Mouse (Mus musculus): ENCODE measurements around the gene Tigd3. TPM values are rescaled to one million over a fixed set of nuclear protein-coding genes. Genes with fewer than 3 reads are reported as not detected.

The Tigd3 gene
- polyA plus RNA-seq, 1 experiment from 2014 or later, result 10.0 TPM

GRCm38 (mm10) chr19:5843781-5844691 lies 49.9 kb downstream of the Tigd3 start:
- no peak overlapping the region for H3K9ac ChIP-seq (replicated peaks)
- peak overlapping the region; percentile 2; the same call in 1 of the 2 replicates for H3K4me3 ChIP-seq (replicated peaks)
- H3K36me3 ChIP-seq, result no peaks in the 10 kb centered on the region
- H3K27ac ChIP-seq (replicated peaks), result peak overlapping the region; percentile 51; the same call in 1 of the 2 replicates
- WGBS, result 79% methylated on average over 30 of the region's 30 CpGs
- H3K4me1 ChIP-seq, result peaks cover 75% of the 10 kb centered on the region
- peak overlapping the region; percentile 73 for H3K4me2 ChIP-seq
- no peak for ATAC-seq (ENCODE audit: low FRiP score)
- H3K27me3 ChIP-seq (replicated peaks), result no peaks in the 10 kb centered on the region
- no peaks in the 10 kb centered on the region for H3K9me3 ChIP-seq (replicated peaks)

- Histone ChIP-seq H3K4me2 (peak overlapping the region; percentile 73), H3K27me3 (replicated peaks) (no peaks in the 10 kb centered on the region), H3K4me1 (peaks cover 65% of the 10 kb centered on the region), H3K36me3 (no peaks in the 10 kb centered on the region), H3K4me3 (replicated peaks) (peak overlapping the region; percentile 2; the same call in 1 of the 2 replicates), H3K27ac (replicated peaks) (peak overlapping the region; percentile 51; the same call in 1 of the 2 replicates), H3K9me3 (replicated peaks) (no peaks in the 10 kb centered on the region), H3K9ac (replicated peaks) (no peak overlapping the region)
- WGBS, result 50% methylated on average over 9 of the region's 9 CpGs
- ATAC-seq (ENCODE audit: low FRiP score), result no peak
Observed at GRCm38 (mm10) chr19:5842785-5843730, 50.9 kb downstream of the Tigd3 start.

GRCm38 (mm10) chr19:5841999-5842784 lies 51.8 kb downstream of the Tigd3 start:
- Histone ChIP-seq H3K9ac (replicated peaks) (no peak overlapping the region), H3K27ac (replicated peaks) (peak overlapping the region; percentile 51; the same call in 1 of the 2 replicates), H3K27me3 (replicated peaks) (no peaks in the 10 kb centered on the region), H3K36me3 (no peaks in the 10 kb centered on the region), H3K4me2 (peak overlapping the region; percentile 73; the same call in 1 of the 2 replicates), H3K9me3 (replicated peaks) (no peaks in the 10 kb centered on the region), H3K4me3 (replicated peaks) (no peak overlapping the region), H3K4me1 (peaks cover 57% of the 10 kb centered on the region)
- WGBS, result 40% methylated on average over 5 of the region's 5 CpGs
- no peak for ATAC-seq (ENCODE audit: low FRiP score)

- H3K4me2 ChIP-seq, result no peak overlapping the region
- peaks cover 50% of the 10 kb centered on the region for H3K4me1 ChIP-seq
- H3K9me3 ChIP-seq (replicated peaks), result no peaks in the 10 kb centered on the region
- 0 out of 2 replicates have a peak overlapping the region, but pooled peaks have one; percentile 6 for H3K27ac ChIP-seq (replicated peaks)
- no peaks in the 10 kb centered on the region for H3K36me3 ChIP-seq
- WGBS, result 50% methylated on average over 4 of the region's 4 CpGs
- H3K4me3 ChIP-seq (replicated peaks), result no peak overlapping the region
- H3K27me3 ChIP-seq (replicated peaks), result no peaks in the 10 kb centered on the region
- H3K9ac ChIP-seq (replicated peaks), result no peak overlapping the region
- no peak for ATAC-seq (ENCODE audit: low FRiP score)
Observed at GRCm38 (mm10) chr19:5841389-5841946, 52.5 kb downstream of the Tigd3 start.

Other genes with a start within 250 kb of the Tigd3 start
- 19.1 and 21.7 TPM in 2 replicates for gene Sipa1, start 230.4 kb downstream of the Tigd3 start, polyA plus RNA-seq (2015; fragmentation: Nextera tagmentation; extraction: Ambion mirVana)
- 12.7 and 18.3 TPM in 2 replicates for gene Map3k11, start 205.4 kb downstream of the Tigd3 start, polyA plus RNA-seq (2015; fragmentation: Nextera tagmentation; extraction: Ambion mirVana)
- 21.0 and 23.4 TPM in 2 replicates for gene Pcnx3, start 205.2 kb downstream of the Tigd3 start, polyA plus RNA-seq (2015; fragmentation: Nextera tagmentation; extraction: Ambion mirVana)
- gene Kcnk7, start 189.8 kb downstream of the Tigd3 start, polyA plus RNA-seq (2015; fragmentation: Nextera tagmentation; extraction: Ambion mirVana), result 0.35 and 0.45 TPM in 2 replicates
- 15.9 and 18.6 TPM in 2 replicates for gene Ehbp1l1, start 167.8 kb downstream of the Tigd3 start, polyA plus RNA-seq (2015; fragmentation: Nextera tagmentation; extraction: Ambion mirVana)
- 122 and 138 TPM in 2 replicates for gene Fam89b, start 164.5 kb downstream of the Tigd3 start, polyA plus RNA-seq (2015; fragmentation: Nextera tagmentation; extraction: Ambion mirVana)
- gene Ltbp3, start 153.2 kb downstream of the Tigd3 start, polyA plus RNA-seq (2015; fragmentation: Nextera tagmentation; extraction: Ambion mirVana), result 15.6 and 19.1 TPM in 2 replicates
- gene Scyl1, start 122.7 kb downstream of the Tigd3 start, polyA plus RNA-seq (2015; fragmentation: Nextera tagmentation; extraction: Ambion mirVana), result 81.6 and 83.1 TPM in 2 replicates
- 13.8 and 23.4 TPM in 2 replicates for gene Frmd8, start 18.9 kb downstream of the Tigd3 start, polyA plus RNA-seq (2015; fragmentation: Nextera tagmentation; extraction: Ambion mirVana)
- gene Slc25a45, start 16.3 kb downstream of the Tigd3 start, polyA plus RNA-seq (2015; fragmentation: Nextera tagmentation; extraction: Ambion mirVana), result 2.0 and 3.9 TPM in 2 replicates
- 95.7 and 115 TPM in 2 replicates for gene Dpf2, start 18.9 kb upstream of the Tigd3 start, polyA plus RNA-seq (2015; fragmentation: Nextera tagmentation; extraction: Ambion mirVana)
- gene Cdc42ep2, start 30.7 kb upstream of the Tigd3 start, polyA plus RNA-seq (2015; fragmentation: Nextera tagmentation; extraction: Ambion mirVana), result 19.3 and 20.9 TPM in 2 replicates
- gene Pola2, start 70.1 kb upstream of the Tigd3 start, polyA plus RNA-seq (2015; fragmentation: Nextera tagmentation; extraction: Ambion mirVana), result 19.9 and 34.3 TPM in 2 replicates
- gene Slc22a20, start 92.0 kb upstream of the Tigd3 start, polyA plus RNA-seq (2015; fragmentation: Nextera tagmentation; extraction: Ambion mirVana), result not detected in 2 replicates
- gene Capn1, start 121.7 kb upstream of the Tigd3 start, polyA plus RNA-seq (2015; fragmentation: Nextera tagmentation; extraction: Ambion mirVana), result 6.4 and 12.3 TPM in 2 replicates
- gene Syvn1, start 152.4 kb upstream of the Tigd3 start, polyA plus RNA-seq (2015; fragmentation: Nextera tagmentation; extraction: Ambion mirVana), result 31.4 and 34.3 TPM in 2 replicates
- gene Mrpl49, start 163.6 kb upstream of the Tigd3 start, polyA plus RNA-seq (2015; fragmentation: Nextera tagmentation; extraction: Ambion mirVana), result 60.1 and 66.9 TPM in 2 replicates
- gene Fau, start 163.7 kb upstream of the Tigd3 start, polyA plus RNA-seq (2015; fragmentation: Nextera tagmentation; extraction: Ambion mirVana), result 522 and 591 TPM in 2 replicates
- 30.4 and 31.2 TPM in 2 replicates for gene Znhit2, start 167.0 kb upstream of the Tigd3 start, polyA plus RNA-seq (2015; fragmentation: Nextera tagmentation; extraction: Ambion mirVana)
- 51.2 and 61.6 TPM in 2 replicates for gene Tm7sf2, start 174.2 kb upstream of the Tigd3 start, polyA plus RNA-seq (2015; fragmentation: Nextera tagmentation; extraction: Ambion mirVana)
- 80.8 and 83.8 TPM in 2 replicates for gene Vps51, start 183.1 kb upstream of the Tigd3 start, polyA plus RNA-seq (2015; fragmentation: Nextera tagmentation; extraction: Ambion mirVana)
- not detected in 2 replicates for gene Tmem262, start 185.9 kb upstream of the Tigd3 start, polyA plus RNA-seq (2015; fragmentation: Nextera tagmentation; extraction: Ambion mirVana)
- gene Gm28374, start 188.1 kb upstream of the Tigd3 start, polyA plus RNA-seq (2015; fragmentation: Nextera tagmentation; extraction: Ambion mirVana), result 0.96 and 1.5 TPM in 2 replicates
- gene Zfpl1, start 190.8 kb upstream of the Tigd3 start, polyA plus RNA-seq (2015; fragmentation: Nextera tagmentation; extraction: Ambion mirVana), result 78.3 and 78.4 TPM in 2 replicates
- 4.9 and 15.5 TPM in 2 replicates for gene Cdca5, start 190.8 kb upstream of the Tigd3 start, polyA plus RNA-seq (2015; fragmentation: Nextera tagmentation; extraction: Ambion mirVana)
- not detected in 2 replicates for gene AC131692.1, start 200.3 kb upstream of the Tigd3 start, polyA plus RNA-seq (2015; fragmentation: Nextera tagmentation; extraction: Ambion mirVana)
- 0.42 and 4.1 TPM in 2 replicates for gene Naaladl1, start 211.6 kb upstream of the Tigd3 start, polyA plus RNA-seq (2015; fragmentation: Nextera tagmentation; extraction: Ambion mirVana)
- gene Sac3d1, start 224.5 kb upstream of the Tigd3 start, polyA plus RNA-seq (2015; fragmentation: Nextera tagmentation; extraction: Ambion mirVana), result 52.7 and 53.4 TPM in 2 replicates
- gene Snx15, start 234.2 kb upstream of the Tigd3 start, polyA plus RNA-seq (2015; fragmentation: Nextera tagmentation; extraction: Ambion mirVana), result 59.6 and 62.2 TPM in 2 replicates
- gene Batf2, start 246.8 kb upstream of the Tigd3 start, polyA plus RNA-seq (2015; fragmentation: Nextera tagmentation; extraction: Ambion mirVana), result 0.42 TPM in 1 of 2 replicates, not detected in the other
- 139 and 157 TPM in 2 replicates for gene Arl2, start 247.4 kb upstream of the Tigd3 start, polyA plus RNA-seq (2015; fragmentation: Nextera tagmentation; extraction: Ambion mirVana)